Mouse (Mus musculus) monocyte, adult 59 days (primary cell): Measurements from ENCODE around the gene Src. TPM values are rescaled to one million over a fixed set of nuclear protein-coding genes. Genes with fewer than 3 reads are reported as not detected.

Experiments
- total RNA-seq, 2 experiments: library from RNA; stranded (reverse); gene quantifications; one replicate each; pipeline ENCODE4 v1.2.4; 2023

Gene Src
- 1 to 10 TPM; 3.5 to 4.3 TPM for total RNA-seq

DNA sequence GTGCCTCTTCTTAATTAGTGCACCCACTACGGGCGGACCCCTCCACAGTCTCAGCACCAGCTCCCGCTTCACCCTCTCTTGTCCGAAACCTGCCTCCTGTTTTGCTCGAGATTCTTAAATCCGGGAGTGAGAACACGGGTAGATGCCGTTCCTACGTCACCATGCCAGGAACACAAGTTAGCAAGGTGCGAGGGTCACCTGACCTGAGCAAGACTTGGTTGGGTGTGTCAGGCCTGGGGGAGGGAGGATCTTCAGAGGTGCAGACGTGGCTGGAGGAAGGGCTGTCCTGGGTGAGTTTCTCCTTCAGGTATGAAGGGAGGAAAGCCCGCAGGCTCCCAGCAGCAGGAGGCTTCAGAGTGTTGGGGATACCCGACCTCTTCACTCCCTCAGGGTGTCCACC is at the start of gene Src:
Gene Src, plus strand, starts transcription at position 239 of the 400 bp plus-strand sequence.

Other genes with a start within 250 kb of the Src start
- 10 to 100 TPM; 17.8 to 18.0 TPM for gene Rbl1, start 213.9 kb upstream of the Src start, total RNA-seq
- gene Rpn2, start 139.4 kb upstream of the Src start, total RNA-seq: 100 to 1,000 TPM; 174 to 181 TPM
- under 1 TPM in 1 of 2 experiments, not detected in 1; 0.70 TPM for gene Mroh8, start 138.9 kb upstream of the Src start, total RNA-seq
- gene Ghrh, start 70.9 kb upstream of the Src start, total RNA-seq: 1 to 10 TPM in 1 of 2 experiments, not detected in 1; 1.4 TPM
- gene Manbal, start 50.9 kb upstream of the Src start, total RNA-seq: 10 to 100 TPM; 34.3 to 37.7 TPM
- not detected for gene Nnat, start 141.6 kb downstream of the Src start, total RNA-seq
- 10 to 100 TPM; 41.7 to 43.3 TPM for gene Blcap, start 152.8 kb downstream of the Src start, total RNA-seq